Comparison of ENCODE assay signal across 17 mouse cellular contexts in the genomic region with DNA sequence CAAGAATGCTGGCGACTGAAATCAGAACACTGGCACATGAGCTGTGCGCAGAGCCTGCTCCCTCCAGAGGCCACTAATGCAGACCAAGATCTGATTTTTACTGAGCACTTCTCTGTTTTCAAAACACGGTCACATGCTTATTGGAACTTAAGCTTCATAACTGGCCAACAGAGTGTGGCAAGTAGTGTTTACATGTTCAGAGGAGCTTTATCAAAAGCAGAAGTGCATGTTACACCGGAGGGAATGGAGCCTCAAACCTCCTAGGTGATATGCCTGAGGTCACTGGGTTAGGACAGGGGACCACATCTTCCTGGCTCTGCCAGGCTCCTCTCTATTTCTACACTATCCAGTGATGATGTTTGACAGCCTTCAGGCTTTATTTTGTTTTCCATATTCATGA. TPM values are rescaled to one million over a fixed set of nuclear protein-coding genes. Genes with fewer than 3 reads are reported as not detected.
DNase-seq lines count a peak whose midpoint lies in the region; ATAC-seq lines count a peak whose summit lies in the region.
"Had no signal": no experiment of that assay in that cellular context is flagged by ENCODE, and none has a peak within 500 bp of the region (broad histone marks: within the 10 kb centered on the region; RNA-seq: fewer than 3 reads in every experiment).

No protein-coding gene starts in this region.

- intact Hi-C loops in left cerebral cortex, postnatal 14 days (cut with DNase I), result no loop called here

- no peak overlapping the region for H3K27ac ChIP-seq in embryonic facial prominence, embryonic 11.5 days (replicated peaks; ENCODE audit: low read depth, low read length)
- H3K27ac ChIP-seq in embryonic facial prominence, embryonic 10.5 days (replicated peaks), result no peak overlapping the region
- H3K27ac ChIP-seq in limb, embryonic 12.5 days, result 0 out of 2 replicates have a peak overlapping the region, but pooled peaks have one; percentile 31
- no peak overlapping the region for H3K27ac ChIP-seq in limb, embryonic 10.5 days
- peak overlapping the region; percentile 58 for H3K27ac ChIP-seq in embryonic facial prominence, embryonic 13.5 days
- H3K27ac ChIP-seq in stomach, embryonic 15.5 days, result 0 out of 2 replicates have a peak overlapping the region, but pooled peaks have one; percentile 3
- H3K27ac ChIP-seq: hindbrain, embryonic 14.5 days; liver, embryonic 13.5 days; midbrain, embryonic 15.5 days had no signal

- no peaks in the 10 kb centered on the region for H3K9me3 ChIP-seq in embryonic facial prominence, embryonic 11.5 days (replicated peaks; ENCODE audit: control insufficient read depth, low read length)
- H3K9me3 ChIP-seq in embryonic facial prominence, embryonic 10.5 days, result no peaks in the 10 kb centered on the region
- no peaks in the 10 kb centered on the region for H3K9me3 ChIP-seq in limb, embryonic 12.5 days
- no peaks in the 10 kb centered on the region for H3K9me3 ChIP-seq in limb, embryonic 10.5 days (replicated peaks)
- no peaks in the 10 kb centered on the region for H3K9me3 ChIP-seq in embryonic facial prominence, embryonic 13.5 days
- H3K9me3 ChIP-seq in stomach, embryonic 15.5 days, result no peaks in the 10 kb centered on the region
- H3K9me3 ChIP-seq: liver, embryonic 13.5 days; midbrain, embryonic 15.5 days had no signal

- H3K36me3 ChIP-seq in embryonic facial prominence, embryonic 11.5 days (replicated peaks; ENCODE audit: control insufficient read depth, insufficient read depth, low read depth, low read length), result no peaks in the 10 kb centered on the region; the same call in none of the 2 replicates
- H3K36me3 ChIP-seq in embryonic facial prominence, embryonic 10.5 days (replicated peaks), result peaks cover 59% of the 10 kb centered on the region
- H3K36me3 ChIP-seq in limb, embryonic 12.5 days, result peaks cover 51% of the 10 kb centered on the region
- peaks cover 58% of the 10 kb centered on the region for H3K36me3 ChIP-seq in limb, embryonic 10.5 days
- H3K36me3 ChIP-seq in embryonic facial prominence, embryonic 13.5 days, result peaks cover 45% of the 10 kb centered on the region
- H3K36me3 ChIP-seq in stomach, embryonic 15.5 days, result peaks cover 11% of the 10 kb centered on the region

- no peaks in the 10 kb centered on the region for H3K27me3 ChIP-seq in embryonic facial prominence, embryonic 11.5 days (ENCODE audit: control insufficient read depth, insufficient read depth, low read length)
- H3K27me3 ChIP-seq in embryonic facial prominence, embryonic 10.5 days (replicated peaks; ENCODE audit: low read depth, poor library complexity, severe bottlenecking), result no peaks in the 10 kb centered on the region
- no peaks in the 10 kb centered on the region for H3K27me3 ChIP-seq in limb, embryonic 12.5 days
- no peaks in the 10 kb centered on the region for H3K27me3 ChIP-seq in limb, embryonic 10.5 days (ENCODE audit: low read depth, poor library complexity, severe bottlenecking)
- H3K27me3 ChIP-seq in embryonic facial prominence, embryonic 13.5 days, result no peaks in the 10 kb centered on the region
- H3K27me3 ChIP-seq in stomach, embryonic 15.5 days (replicated peaks), result no peaks in the 10 kb centered on the region
- H3K27me3 ChIP-seq: liver, embryonic 13.5 days; midbrain, embryonic 15.5 days had no signal

- H3K4me2 ChIP-seq in embryonic facial prominence, embryonic 11.5 days (ENCODE audit: low read depth, low read length), result no peak overlapping the region
- no peak overlapping the region; the same call in 1 of the 2 replicates for H3K4me2 ChIP-seq in limb, embryonic 12.5 days
- peak overlapping the region; percentile 28 for H3K4me2 ChIP-seq in embryonic facial prominence, embryonic 13.5 days
- H3K4me2 ChIP-seq in stomach, embryonic 15.5 days, result no peak overlapping the region
- H3K4me2 ChIP-seq: hindbrain, embryonic 14.5 days; liver, embryonic 13.5 days; midbrain, embryonic 15.5 days had no signal

- no peak for ATAC-seq in embryonic facial prominence, embryonic 11.5 days (replicated peaks; ENCODE audit: insufficient number of reproducible peaks, low FRiP score, low TSS enrichment, low read depth)
- no peak for ATAC-seq in limb, embryonic 12.5 days (ENCODE audit: insufficient number of reproducible peaks, insufficient read depth, low FRiP score, low TSS enrichment, low read depth)
- no peak for ATAC-seq in embryonic facial prominence, embryonic 13.5 days (ENCODE audit: insufficient number of reproducible peaks, insufficient read depth, low FRiP score, low TSS enrichment, low read depth)
- no peak for ATAC-seq in stomach, embryonic 15.5 days (ENCODE audit: insufficient read depth, low FRiP score, low read depth)
- ATAC-seq in megakaryocyte-erythroid progenitor cell, adult 5-6 weeks (replicated peaks; ENCODE audit: low FRiP score, low TSS enrichment, poor library complexity, severe bottlenecking), result no peak
- ATAC-seq: midbrain, embryonic 15.5 days had no signal

- no peak overlapping the region for H3K9ac ChIP-seq in embryonic facial prominence, embryonic 11.5 days (replicated peaks; ENCODE audit: low read length)
- no peak overlapping the region for H3K9ac ChIP-seq in limb, embryonic 12.5 days (replicated peaks)
- no peak overlapping the region for H3K9ac ChIP-seq in embryonic facial prominence, embryonic 13.5 days
- no peak overlapping the region for H3K9ac ChIP-seq in stomach, embryonic 15.5 days
- H3K9ac ChIP-seq: hindbrain, embryonic 14.5 days; liver, embryonic 13.5 days; midbrain, embryonic 15.5 days had no signal

- no peak overlapping the region for H3K4me3 ChIP-seq in embryonic facial prominence, embryonic 11.5 days (ENCODE audit: low read depth, low read length)
- H3K4me3 ChIP-seq in embryonic facial prominence, embryonic 10.5 days, result no peak overlapping the region
- H3K4me3 ChIP-seq in limb, embryonic 12.5 days (replicated peaks), result no peak overlapping the region
- H3K4me3 ChIP-seq in limb, embryonic 10.5 days, result no peak overlapping the region
- H3K4me3 ChIP-seq in embryonic facial prominence, embryonic 13.5 days, result no peak overlapping the region
- H3K4me3 ChIP-seq in stomach, embryonic 15.5 days (replicated peaks), result no peak overlapping the region
- H3K4me3 ChIP-seq: liver, embryonic 13.5 days; midbrain, embryonic 15.5 days had no signal

- WGBS in embryonic facial prominence, embryonic 11.5 days, result 60% methylated on average over 4 of the region's 4 CpGs
- WGBS in embryonic facial prominence, embryonic 10.5 days, result 66% methylated on average over 4 of the region's 4 CpGs
- WGBS in limb, embryonic 12.5 days, result 55% methylated on average over 4 of the region's 4 CpGs
- WGBS in limb, embryonic 10.5 days, result 81% methylated on average over 4 of the region's 4 CpGs
- 43% methylated on average over 4 of the region's 4 CpGs for WGBS in embryonic facial prominence, embryonic 13.5 days
- WGBS in stomach, embryonic 15.5 days, result 59% methylated on average over 4 of the region's 4 CpGs

- DNase-seq in embryonic facial prominence, embryonic 11.5 days (ENCODE audit: low spot score), result peak; percentile 40
- no peak for DNase-seq in embryonic facial prominence, embryonic 10.5 days (ENCODE audit: low spot score)
- DNase-seq in limb, embryonic 10.5 days (ENCODE audit: low spot score), result no peak
- no peak for DNase-seq in left cerebral cortex, postnatal 14 days (ENCODE audit: low spot score in 2 of 2)
- DNase-seq: adrenal gland, adult 2 months; cerebellum, adult 9-10 months; heart, adult 11 months; kidney, adult 8-10 months; liver, embryonic 13.5 days; lung, postnatal 14 days; thymus, adult 18-20 months had no signal

- peaks cover 2% of the 10 kb centered on the region; the same call in 1 of the 2 replicates for H3K4me1 ChIP-seq in embryonic facial prominence, embryonic 11.5 days (ENCODE audit: control insufficient read depth, insufficient read depth, low read length)
- peaks cover 40% of the 10 kb centered on the region for H3K4me1 ChIP-seq in embryonic facial prominence, embryonic 10.5 days
- H3K4me1 ChIP-seq in limb, embryonic 12.5 days (replicated peaks), result peaks cover 48% of the 10 kb centered on the region
- peaks cover 40% of the 10 kb centered on the region for H3K4me1 ChIP-seq in limb, embryonic 10.5 days
- peaks cover 31% of the 10 kb centered on the region for H3K4me1 ChIP-seq in embryonic facial prominence, embryonic 13.5 days
- H3K4me1 ChIP-seq in stomach, embryonic 15.5 days, result 0 out of 2 replicates have a peak, but pooled peaks cover 5% of the 10 kb centered on the region
- H3K4me1 ChIP-seq: liver, embryonic 13.5 days; midbrain, embryonic 15.5 days had no signal

RNA-seq across cellular contexts. Expression of a gene that starts 31.1 kb away (rescaled TPM):
- 11.0 and 11.2 TPM in 2 replicates for polyA plus RNA-seq in embryonic facial prominence, embryonic 11.5 days (2014; fragmentation: Nextera tagmentation; extraction: Ambion mirVana)
- polyA plus RNA-seq in embryonic facial prominence, embryonic 10.5 days (2016; fragmentation: Nextera tagmentation; extraction: Ambion mirVana), result 6.5 and 8.2 TPM in 2 replicates
- 13.3 and 13.7 TPM in 2 replicates for polyA plus RNA-seq in limb, embryonic 12.5 days (2016; fragmentation: Nextera tagmentation; extraction: Ambion mirVana)
- 5.9 and 7.9 TPM in 2 replicates for polyA plus RNA-seq in limb, embryonic 10.5 days (2016; fragmentation: Nextera tagmentation; extraction: Ambion mirVana)
- 12.0 and 13.7 TPM in 2 replicates for polyA plus RNA-seq in embryonic facial prominence, embryonic 13.5 days (2015; fragmentation: Nextera tagmentation; extraction: Ambion mirVana)
- 7.7 and 8.4 TPM in 2 replicates for polyA plus RNA-seq in stomach, embryonic 15.5 days (2015; fragmentation: Nextera tagmentation; extraction: Ambion mirVana)
- total RNA-seq in left cerebral cortex, postnatal 14 days (2021), result 10 to 100 TPM; 37.4 to 40.1 TPM
- total RNA-seq in megakaryocyte-erythroid progenitor cell, adult 5-6 weeks (2014; fragmentation: Nextera tagmentation), result 0.46 and 2.3 TPM in 2 replicates
- total RNA-seq in megakaryocyte-erythroid progenitor cell, adult 5-6 weeks (2017), result 0.47 and 0.72 TPM in 2 replicates

Comparison
In these comparisons a context has a peak if more than half of its experiments do, and no peak if none do; other contexts are left out.
1. H3K27ac ChIP-seq: peak in limb, embryonic 12.5 days (single experiment), embryonic facial prominence, embryonic 13.5 days (single experiment) and stomach, embryonic 15.5 days (single experiment); none in embryonic facial prominence, embryonic 11.5 days (single experiment), embryonic facial prominence, embryonic 10.5 days (single experiment) and limb, embryonic 10.5 days (single experiment).